Mouse (Mus musculus): ENCODE measurements at regions not wholly inside any gene's neighbourhood (a gene's known extent, or its start where the extent isn't known, plus 50 kb on each side); places are given as distances from the start of the nearest gene placed in this dataset.
A peak's percentile ranks its signal among the peaks of the same experiment; 100 is the strongest.

DNA sequence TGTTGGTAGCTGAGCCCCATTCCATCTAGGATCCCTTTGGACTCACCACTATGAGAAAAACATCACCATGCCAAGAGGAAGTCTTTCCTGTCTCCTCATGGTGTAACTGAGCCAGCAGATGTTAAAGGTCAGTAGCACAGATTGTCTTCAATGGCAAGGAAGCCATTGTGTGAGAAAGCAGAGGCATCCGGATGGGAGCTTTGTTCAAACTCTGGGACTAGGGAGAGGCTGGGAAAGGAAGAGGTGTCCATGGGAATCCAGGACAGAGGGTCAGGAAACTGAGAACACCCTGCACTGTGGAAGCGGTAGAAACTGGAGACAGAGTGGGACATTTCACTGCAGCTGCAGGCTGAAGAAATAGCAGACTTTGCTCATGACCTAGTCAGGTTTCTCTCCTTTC is 173.1 kb upstream of the Tnp1 start:
- DNase-seq, result peak; percentile 63

DNA sequence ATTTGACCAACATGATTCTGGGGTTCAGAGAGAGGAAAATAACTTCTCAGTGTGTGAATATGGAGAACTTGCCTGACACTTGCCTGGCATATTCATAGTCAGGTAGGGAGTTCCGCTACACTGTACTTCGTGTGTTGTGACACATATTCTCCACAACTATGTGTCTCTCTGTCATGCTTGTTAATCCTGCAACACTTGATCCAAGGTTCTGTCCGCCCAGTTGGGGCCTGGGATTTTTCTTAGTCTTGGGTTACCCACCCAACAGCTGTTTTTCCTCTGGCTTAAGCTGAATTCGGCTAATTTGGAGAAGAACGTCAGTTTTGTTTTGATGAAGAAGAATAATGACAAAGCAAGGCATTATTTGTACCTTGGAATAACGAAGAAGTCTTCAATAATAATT is 168.8 kb upstream of the Tnp1 start:
- no peak for DNase-seq

DNA sequence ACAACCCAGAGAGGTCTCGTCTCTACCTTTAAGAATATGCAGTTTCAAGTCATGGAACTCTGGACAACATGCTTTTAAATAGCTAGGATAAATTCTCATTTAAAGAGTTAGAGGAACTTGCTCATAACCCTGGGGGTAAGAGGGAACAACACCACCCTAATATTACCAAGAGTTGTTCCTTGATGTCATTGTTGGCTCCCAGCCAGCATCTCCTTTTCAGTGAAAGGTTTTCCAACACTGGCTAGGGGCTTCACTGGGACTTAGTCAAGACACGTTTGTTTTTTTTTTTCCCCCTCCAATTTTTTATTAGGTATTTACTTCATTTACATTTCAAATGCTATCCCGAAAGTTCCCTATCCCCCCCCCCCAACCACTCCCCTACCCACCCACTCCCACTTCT is 163.1 kb upstream of the Tnp1 start:
- no peak for DNase-seq

DNA sequence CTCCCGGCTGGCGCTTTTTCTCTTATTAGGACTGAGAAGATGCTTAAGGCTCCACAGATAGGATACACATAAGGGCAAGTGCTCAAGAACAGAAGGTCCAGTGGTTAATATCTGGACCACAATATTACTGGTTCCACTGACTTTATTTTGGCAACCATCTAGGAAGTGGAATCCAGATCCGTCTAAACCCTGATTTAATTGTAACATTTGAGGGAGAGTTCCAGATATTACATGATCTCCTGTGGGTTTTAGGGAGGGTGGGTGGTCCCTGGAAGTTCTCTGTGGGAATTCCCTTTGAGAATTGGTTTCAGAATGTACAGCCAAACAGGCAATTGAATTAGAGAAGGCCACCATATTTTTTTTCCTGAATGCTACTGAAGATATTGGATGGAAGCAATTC is 161.4 kb upstream of the Tnp1 start:
- DNase-seq, result no peak

DNA sequence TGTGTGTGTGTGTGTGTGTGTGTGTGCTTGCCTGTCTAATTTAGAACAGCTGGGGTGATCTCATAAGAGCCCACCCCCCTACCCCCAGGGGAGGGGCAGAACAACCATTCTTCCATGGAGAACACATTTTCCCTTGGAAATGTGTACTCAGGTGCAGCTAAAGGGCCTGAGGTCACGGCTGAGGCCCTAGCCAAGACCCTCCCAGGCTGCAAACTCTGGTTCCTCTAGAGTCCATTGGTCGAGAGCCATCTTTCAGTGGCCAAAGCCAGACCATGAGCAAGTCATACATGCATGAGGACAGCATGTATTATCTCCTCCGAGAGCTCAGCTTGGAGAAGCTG is 154.9 kb upstream of the Tnp1 start:
- peak; percentile 11 for DNase-seq

DNA sequence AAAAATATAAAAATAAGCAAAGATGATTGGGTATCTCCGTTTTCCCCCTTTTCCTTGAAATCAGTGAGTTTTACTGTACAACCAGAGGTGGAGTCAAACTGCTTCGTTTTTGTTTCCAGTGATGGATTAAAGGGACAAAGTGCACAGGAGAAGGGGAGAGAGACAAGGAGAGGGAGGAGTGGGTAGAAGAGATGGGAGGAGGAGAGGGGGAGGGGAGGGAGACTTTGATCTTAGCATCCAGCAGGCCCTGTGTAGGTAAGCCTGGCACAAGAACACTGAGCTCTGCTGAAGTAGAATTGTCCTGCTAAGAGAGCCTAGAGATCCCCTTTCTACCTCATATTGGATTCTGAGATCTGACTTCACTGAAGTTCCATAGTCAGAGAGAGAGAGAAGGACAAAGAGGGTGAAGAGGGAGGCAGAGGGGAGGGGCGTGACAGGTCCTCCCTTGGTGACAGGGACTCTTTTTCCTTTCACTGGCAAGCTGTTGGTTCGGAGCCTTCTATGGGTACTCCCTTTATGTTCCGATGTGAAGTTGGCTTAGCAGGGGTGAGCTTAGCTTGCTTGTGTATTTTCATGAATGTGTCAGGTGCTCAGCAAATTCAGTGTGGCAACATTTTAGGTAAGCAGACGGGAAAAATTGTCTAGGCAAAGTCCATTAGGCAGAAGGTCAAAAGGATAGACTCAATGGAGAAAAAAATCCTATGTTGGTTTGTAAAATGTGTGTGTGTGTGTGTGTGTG is 154.4 kb upstream of the Tnp1 start:
- DNase-seq, result peak; percentile 54

DNA sequence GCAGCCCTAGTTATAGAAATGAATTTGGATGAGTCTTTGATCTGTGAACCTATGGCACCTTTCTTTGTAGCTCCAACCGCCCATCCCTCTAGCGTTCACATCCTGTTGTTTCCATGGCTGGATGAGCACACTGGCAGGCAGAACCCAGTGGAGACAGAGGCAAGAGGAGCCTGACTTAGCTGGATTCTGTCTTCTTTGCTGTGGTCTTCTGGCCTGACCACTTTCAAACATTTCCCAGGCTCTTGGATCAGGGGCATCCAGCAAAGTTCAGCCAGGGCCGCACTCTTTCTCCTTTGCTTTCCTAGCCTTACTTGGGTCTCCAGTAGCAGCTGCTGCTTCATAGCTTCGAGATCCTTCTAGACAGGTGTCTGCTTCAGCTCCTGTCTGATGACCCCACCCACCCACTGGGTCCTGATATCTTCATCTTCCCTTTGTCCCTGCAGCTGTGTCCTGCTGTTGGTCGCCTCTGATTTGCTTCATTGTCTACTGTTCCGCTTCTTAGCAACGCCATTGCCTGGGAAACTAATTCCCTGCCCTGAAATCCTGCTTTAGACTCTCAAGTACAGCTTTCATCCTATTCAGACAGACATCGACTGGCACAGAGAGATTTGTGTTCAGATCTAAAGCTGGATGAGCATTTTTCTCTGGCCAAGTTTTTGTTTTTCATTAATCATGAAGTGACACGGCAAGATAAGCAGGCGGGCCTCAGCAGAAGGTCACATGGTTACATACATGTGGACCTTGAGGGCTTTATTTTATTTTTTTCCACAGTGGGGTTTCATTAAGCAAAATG is 153.6 kb upstream of the Tnp1 start:
- no peak for DNase-seq

DNA sequence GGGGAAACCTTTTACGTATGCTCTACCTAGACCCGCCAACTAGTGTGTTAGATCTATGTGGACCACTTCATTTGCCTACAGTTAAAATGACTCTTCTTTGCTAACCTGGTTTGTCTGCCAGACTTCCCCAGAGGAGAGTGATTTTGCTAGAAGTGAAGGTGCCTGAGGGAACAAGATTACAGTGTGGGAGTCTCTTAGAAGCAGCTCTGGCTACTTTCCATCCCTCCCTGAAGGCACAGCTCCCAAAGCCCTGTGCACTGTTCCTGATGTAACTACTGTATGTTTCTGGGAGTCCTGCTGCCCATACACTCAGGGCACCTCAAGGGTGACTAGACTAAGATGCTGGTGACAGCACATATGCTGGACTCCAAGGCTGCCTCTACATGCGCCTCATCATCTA is 144.5 kb upstream of the Tnp1 start:
- DNase-seq, result no peak

DNA sequence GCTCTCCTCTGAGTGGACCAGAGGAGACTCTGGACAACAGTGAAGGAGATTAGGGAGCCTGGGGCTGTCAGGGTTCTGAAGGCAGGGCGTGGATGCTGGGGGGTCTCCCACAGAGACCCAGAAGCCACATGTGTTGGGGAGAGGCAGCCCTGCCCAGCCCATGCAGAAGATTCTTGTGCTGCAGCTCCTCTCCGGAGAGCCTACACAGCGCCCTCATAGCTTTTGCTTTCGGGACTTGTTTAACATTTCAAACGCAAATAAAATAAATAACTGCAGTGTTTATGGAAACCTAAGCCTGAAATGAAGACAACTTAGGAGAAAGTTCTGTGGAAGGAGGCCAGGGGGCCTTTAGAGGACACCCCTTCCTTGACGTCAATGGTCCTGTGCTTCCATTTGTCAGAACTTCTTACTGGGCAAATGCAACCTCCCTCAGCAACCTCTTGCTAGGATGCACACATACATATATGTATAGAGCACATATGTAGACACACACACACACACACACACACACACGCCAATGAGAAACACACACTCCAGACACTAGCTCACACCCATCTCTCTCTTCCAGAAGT is 143.8 kb upstream of the Tnp1 start:
- no peak for DNase-seq

DNA sequence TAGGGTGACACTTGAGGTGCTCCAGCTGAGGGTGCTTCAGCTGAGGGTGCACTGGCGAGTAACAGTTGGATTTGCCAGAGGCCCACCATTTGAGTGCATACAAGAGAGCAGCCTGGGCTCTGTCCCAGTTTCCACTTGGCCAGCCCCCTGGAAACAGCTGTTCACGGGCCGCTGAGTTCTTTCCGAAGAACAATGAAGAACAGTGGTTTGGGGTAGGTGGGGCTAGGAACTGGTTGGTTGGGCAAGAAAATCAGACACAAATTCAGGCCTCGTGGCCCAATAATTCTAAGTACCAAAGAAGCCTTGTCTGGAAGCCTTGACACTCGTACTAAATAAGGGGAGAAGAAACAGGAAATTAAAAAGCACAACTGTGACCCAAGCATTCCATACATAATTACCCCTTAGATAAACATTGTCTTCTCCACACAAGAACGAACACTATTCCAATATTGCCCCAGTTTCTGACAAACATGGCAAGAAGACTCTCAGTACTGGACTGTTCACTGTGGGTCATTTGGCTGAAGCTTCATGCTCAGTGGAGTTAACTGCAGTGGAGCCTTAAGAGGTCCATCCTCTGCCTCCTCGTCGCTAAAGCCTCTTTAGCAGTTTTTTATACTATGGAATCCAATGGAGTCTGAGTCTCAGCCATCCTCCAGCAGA is 137.9 kb upstream of the Tnp1 start:
- peak; percentile 27 for DNase-seq

DNA sequence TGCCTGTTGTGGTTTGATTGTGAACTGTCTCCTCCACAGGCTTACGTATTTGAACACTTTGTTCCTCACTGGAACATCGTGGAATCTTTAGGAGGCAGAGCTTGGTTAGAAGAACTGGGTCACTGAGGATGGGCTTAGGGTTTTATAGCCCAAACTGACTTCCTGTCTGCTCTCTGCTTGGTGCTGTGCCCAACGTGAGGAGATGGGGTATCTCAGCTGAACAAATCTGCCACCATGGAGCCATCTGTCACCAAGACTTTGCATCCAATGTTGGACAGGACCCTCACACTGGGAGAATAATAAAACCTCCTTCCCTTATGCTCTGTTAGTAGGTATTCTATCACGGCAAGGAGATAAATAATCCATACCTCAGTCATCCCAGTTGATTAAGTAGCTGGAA is 134.2 kb upstream of the Tnp1 start:
- no peak for DNase-seq

DNA sequence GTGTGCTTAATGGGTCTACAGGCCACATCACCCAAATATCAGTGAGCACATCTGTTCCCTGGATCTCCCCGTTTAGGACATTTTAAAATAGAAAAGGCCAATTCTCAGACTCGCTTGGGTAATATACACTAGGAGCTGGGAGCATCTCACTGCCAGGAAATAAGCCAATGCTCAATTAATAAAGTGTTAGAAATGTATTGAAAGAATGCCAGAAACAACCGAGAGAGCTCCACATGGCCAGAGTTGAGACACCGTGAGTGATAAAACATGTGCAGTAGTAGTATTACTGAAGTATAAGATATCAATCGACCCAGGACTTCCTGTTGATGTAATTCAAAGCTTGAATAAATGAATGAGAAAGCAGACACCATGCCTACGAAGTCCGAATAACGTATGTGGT is 127.1 kb upstream of the Tnp1 start:
- no peak for DNase-seq

DNA sequence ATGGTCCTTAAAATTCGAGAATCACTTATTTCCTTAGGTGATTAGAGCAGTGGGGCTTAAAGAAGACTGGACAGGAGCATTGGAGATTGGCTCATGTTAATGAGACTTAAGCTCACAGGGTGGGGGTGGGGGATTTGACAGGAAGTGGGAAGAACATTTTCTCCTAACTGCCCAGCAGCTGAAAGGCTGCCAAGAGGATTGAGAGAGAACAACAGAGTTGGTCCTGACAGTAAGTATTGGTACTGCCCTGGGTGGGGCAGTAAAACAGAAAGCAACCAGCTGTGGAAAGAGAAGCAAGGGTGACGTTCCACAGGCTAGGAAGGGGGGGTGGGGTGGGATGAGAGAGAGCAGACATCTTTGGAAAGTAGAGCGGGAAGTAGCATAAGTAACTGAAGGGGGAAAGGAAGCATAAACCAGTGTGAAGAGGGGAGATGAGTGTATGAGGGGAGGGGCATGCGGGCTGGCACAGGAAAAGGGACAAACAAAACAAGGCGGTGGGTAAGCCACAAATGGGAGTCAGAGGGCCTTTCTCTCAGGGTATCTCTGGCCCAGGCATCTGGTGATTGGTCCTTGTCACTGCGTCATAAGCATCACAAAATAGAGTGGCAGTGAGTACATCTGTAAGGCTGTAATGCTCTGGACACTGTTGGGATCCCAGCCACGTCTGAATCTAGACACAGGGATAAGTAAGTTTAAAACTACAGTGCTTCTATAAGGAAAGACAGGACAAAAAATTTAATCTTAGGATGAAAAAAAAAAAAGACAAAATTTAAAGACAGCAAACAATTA is 125.0 kb upstream of the Tnp1 start:
- peak; percentile 31 for DNase-seq

DNA sequence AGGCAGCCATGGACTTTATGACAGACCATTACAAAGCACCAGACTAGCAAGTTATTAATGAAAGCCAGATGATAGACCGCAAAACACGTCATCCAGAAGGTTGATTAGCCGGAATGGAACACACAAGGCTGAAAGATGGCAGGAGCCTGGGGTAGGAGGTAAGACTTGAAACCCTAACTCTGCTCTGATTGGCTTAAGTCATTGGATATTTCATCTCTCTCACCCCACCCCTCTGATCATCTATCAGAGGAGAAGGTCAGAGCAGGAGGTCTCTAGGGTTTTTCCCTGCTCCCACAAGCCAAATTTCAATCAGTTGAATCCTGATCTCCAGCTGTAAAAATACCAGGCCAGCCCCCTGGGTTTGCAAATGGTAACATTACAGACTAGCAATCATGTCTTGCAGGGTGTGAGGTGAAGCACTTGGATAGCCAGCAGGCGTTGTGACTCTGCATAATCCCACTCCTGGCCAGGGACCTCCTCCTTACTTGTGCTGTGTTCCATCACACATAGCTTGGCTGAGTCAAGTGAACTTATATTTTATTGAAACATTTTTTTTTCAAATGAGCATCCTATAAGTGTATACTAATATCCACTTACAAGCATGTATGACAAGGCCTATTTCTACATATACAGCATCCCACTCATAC is 114.6 kb upstream of the Tnp1 start:
- no peak for DNase-seq

DNA sequence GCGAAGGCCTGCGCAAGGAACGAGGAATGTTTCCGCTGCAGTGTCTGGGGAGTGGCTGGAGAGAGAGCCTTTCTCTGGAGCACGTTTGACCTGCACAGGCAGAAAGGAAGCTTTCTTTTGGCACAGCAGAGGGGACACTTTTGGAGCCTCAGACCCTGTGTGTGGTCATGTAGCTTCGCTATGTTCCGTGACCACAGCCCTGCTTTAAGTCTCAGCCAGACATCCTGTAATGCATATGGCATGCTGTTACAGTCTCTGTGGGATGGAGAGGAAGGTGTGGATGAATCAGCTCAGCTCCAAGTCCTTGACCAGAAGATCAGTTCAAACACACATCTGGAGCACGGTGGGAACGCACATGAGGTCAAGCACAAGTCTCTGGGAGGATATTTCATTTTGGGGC is 107.3 kb upstream of the Tnp1 start:
- DNase-seq, result no peak

DNA sequence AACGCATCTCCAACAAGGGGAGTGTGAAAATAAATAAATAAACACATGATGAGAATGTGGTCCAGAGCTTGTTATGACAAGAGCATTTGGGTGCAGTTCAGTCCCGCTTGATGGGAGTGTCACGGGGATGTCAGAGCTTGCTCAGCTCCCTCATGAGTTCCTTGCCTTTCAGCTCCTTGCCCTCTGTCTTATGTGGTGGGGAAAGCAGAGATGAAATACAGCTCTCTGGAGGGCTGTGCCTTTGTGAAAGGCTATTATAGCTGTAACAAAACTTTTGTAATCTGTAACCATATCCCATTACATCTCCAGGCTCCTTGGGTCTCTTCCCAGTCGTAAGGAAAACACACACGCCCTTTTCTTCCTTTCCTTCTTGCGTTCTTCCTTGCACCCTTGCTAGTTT is 103.0 kb upstream of the Tnp1 start:
- no peak for DNase-seq

DNA sequence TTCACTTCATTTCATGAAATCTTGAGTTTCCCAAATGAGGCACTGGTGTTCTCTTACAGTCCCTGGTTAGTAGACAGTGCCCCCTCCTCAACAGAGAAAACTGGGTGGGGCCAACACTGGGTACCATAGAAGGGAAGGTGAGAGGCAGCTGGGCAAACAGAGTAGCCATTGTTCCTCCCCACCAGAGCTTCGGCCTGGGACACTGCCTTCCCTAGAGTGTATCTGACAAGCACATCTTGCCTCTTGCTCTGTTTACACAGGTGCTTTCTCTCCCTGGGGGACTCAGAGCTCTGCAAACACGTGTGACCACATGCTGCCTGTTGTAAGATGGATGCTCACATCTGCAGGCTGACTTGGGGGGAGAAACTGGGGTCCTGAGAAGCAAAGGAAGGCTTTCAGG is 100.8 kb upstream of the Tnp1 start:
- DNase-seq, result no peak

DNA sequence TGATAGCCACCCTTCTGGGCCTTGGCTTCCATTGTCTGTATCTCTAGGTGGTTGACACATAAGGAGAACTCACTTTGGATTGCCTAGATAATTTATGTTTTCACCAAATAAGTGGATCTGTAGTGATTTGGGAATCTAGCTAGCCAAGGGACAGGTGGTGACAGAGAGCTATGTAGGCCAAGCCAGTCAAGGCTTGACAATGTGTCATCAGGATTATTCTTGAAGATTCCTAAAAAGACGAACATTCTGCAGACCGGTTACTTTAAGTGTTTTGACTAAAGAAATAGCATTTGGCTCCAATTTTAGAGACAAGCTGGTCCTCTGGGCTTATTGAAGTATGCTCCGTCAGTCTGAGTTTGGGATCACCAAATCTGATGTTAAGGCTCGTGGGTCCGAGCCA is 100.1 kb upstream of the Tnp1 start:
- no peak for DNase-seq

DNA sequence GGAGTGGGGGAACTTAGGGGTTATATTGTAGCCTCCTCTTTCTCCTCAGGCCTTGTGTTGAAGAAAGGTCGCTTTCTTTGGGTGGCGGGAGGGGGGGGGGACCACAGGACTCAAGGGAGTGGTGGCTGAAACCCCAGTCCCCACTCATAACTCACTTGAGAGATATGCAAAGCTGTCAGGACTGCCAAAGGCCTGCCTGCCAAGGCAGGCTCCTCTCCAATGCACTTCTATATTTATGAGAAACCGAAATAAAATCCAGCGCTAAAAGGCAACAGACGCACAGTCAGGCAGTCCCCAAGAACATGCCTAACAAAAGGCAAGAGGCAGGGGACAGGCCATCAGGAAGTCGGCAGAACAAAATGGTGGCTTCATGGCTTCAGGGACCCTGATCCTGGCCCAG is 97.4 kb upstream of the Tnp1 start:
- DNase-seq, result peak; percentile 7

DNA sequence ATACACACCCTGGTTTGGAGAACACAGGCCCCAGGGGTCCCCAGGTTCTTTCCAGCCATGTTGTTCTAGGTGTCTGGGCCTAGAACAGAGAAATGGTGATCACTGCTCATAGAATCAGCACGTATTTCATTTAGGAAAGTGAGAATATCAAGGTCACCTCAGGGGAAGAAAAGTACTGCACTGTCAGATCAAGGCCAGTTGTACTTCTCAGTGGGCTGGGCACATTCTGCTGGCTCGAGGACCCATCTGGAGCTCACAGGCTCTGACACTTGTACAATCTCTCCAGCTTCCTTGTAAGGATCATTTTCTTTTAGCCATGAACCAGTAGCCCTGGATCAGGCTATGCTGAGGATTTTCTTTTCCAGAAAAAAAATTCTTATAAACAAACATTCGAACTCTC is 97.0 kb upstream of the Tnp1 start:
- no peak for DNase-seq

DNA sequence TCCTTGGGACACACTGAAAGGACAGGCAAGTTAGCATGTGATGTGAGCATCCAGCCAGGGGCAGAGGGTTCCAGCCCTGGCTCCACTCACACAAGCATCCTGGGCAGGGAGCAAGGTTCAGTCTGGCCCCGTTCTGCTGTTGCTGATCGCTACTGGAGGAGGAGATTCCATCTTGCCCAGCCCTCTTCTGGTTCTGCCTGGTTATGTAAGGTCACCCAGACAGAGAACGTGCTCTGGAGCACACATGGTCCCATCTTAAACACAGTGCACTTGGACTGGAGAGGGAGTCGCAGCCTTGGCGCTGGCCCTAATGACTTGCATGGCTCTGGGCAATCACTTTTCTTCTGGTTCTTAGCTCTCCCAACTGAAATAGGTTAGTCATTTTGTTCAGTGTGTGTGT is 96.2 kb upstream of the Tnp1 start:
- DNase-seq, result peak; percentile 90

DNA sequence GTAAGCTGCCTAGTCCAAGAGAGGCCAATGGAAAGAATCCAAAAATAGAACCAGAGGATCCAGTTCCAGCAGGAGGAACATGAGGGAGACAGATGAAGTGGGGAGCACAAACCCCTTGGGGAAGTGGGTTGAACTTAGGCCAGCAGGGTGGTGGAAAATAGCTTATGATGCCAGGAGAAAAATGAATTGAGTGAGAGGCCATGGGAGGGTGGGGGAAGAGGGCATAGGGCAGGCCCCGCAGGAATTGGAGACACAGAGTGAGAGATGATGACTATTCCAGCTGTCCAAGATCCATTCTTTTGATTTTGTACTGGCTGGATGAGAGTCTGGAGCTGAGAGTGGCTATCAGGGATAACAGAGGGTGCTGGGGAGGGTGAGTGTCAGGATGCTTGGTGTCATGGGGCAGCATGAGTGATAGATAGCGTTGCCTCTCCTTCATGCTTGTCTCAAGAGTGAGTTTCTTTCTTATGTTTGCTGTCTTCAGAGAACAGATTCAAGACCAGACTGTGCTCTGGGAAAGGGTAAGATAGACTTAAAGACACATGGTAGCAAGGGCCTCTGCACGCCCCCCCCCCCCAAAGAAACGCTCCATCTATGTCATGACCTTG is 90.3 kb upstream of the Tnp1 start:
- DNase-seq, result peak; percentile 21

Measured in kidney, adult 9 months (tissue).